Mouse (Mus musculus): ENCODE results near the gene Dpp10.

GRCm38 (mm10) chr1:124002797-124003196 lies 42.6 kb downstream of the Dpp10 start:
- TF ChIP-seq CTCF (IDR thresholded peaks at IDR 0.05; ENCODE audit: insufficient read depth, low read length) (no peak), POLR2A (IDR thresholded peaks at IDR 0.05; ENCODE audit: borderline replicate concordance, extremely low read depth, low read depth, low read length) (no peak)
